Mouse (Mus musculus) lung, embryonic 16.5 days (tissue): ENCODE data around the gene Slc36a4. TPM values are rescaled to one million over a fixed set of nuclear protein-coding genes. Genes with fewer than 3 reads are reported as not detected.
A peak's percentile ranks its signal among the peaks of the same experiment; 100 is the strongest.

Source experiments
- ATAC-seq: fragments of 200-750 bp; cut with Nextera tagmentation; 2 replicates; pipeline ENCODE4 v1.8.0; 2017; ENCODE audit warnings: low read depth, mild to moderate bottlenecking, moderate library complexity
- H3K27ac ChIP-seq: fragments of 300-500 bp; sonication (generic); 2 replicates; pipeline ENCODE4 v1.5.1; 2014; ENCODE audit warnings: mild to moderate bottlenecking, control low read depth, low read length
- H3K27me3 ChIP-seq: fragments of 300-500 bp; sonication (generic); 2 replicates; pipeline ENCODE4 v1.6.1; 2014; ENCODE audit warnings: low read depth, low read length, mixed read lengths; ENCODE audit not compliant: control insufficient read depth, insufficient read depth
- H3K36me3 ChIP-seq: fragments of 300-500 bp; sonication (generic); 2 replicates; pipeline ENCODE4 v1.6.1; 2014; ENCODE audit warnings: low read length; ENCODE audit not compliant: control insufficient read depth, insufficient read depth
- H3K4me1 ChIP-seq: fragments of 300-500 bp; sonication (generic); replicated peaks from 2 replicates; pipeline ENCODE4 v1.6.1; 2014; ENCODE audit warnings: low read length, mixed read lengths; ENCODE audit not compliant: control insufficient read depth, insufficient read depth
- H3K4me2 ChIP-seq: fragments of 300-500 bp; sonication (generic); 2 replicates; pipeline ENCODE4 v1.6.1; 2014; ENCODE audit warnings: low read depth, low read length, control low read depth
- H3K4me3 ChIP-seq: fragments of 300-500 bp; sonication (generic); 2 replicates; pipeline ENCODE4 v1.5.1; 2014; ENCODE audit warnings: mild to moderate bottlenecking, low read length, control low read depth
- H3K9ac ChIP-seq: fragments of 300-500 bp; sonication (generic); 2 replicates; pipeline ENCODE4 v1.6.1; 2014; ENCODE audit warnings: low read length, control low read depth
- H3K9me3 ChIP-seq: fragments of 300-500 bp; sonication (generic); 2 replicates; pipeline ENCODE4 v1.6.1; 2016; ENCODE audit warnings: low read length; ENCODE audit not compliant: control insufficient read depth
- WGBS: fragments of 180-500 bp; shearing (Covaris S2); extraction: QIAGEN DNeasy Blood & Tissue Kit; methylation state at CpG from one replicate; pipeline ENCODE4 v1.1.7; 2014; 5-methylcytosine and 5-hydroxymethylcytosine counted together
- polyA plus RNA-seq: library from polyadenylated mRNA; unstranded; fragments of >200 nt; fragmentation: Nextera tagmentation; extraction: Ambion mirVana; gene quantifications from 2 replicates; pipeline ENCODE4 v1.2.1, GENCODE M21; 2015

Slc36a4 gene
- polyA plus RNA-seq = 9.2 and 11.1 TPM in 2 replicates

DNA sequence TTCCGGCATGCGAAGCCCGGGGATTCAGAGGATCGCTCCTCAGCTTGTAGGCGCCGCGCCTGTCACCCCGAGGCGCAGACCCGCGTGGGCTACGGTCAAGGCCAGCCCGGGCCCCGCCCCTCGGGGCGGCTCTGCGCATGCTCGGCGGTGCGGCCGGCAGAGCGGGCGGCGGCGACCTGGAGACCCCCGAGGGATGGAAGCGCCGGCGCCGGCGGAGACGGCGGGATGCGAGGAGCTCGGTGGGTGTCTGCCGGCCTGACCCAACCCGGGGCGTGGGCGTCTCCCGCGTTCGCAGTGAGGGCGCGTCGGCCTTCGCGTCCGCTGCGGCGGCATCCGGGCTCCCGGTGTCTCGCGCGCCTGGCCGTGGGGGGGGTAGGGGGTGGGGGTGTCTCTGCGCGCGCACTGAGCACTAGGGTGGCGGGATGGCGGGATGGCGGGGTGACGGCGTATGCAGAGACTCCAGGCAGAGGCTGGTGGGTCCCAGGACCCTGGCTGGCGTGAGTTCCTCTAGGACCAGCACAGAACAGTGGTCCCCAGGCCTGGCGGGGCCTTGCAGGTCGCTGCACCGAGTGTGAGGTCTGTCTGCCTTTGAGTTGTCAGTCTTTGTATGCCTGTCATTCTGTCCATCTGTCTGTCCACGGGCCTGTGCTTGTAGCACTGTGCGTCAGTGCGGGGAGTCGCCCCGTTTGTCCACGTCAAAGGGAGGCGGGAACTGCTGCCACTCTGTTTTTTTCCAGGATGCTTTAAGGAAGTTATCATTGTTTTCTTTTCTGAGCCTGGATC lies at the start of gene Slc36a4:
Slc36a4 (plus strand) TSS at position 140 of the 783 bp plus-strand sequence.
- peak within 1 kb of the TSS; percentile 82 for H3K9ac ChIP-seq
- H3K4me3 ChIP-seq = peak within 1 kb of the TSS; percentile 72
- under 1% methylated on average over 54 of the region's 75 CpGs for WGBS
- H3K9me3 ChIP-seq = no peaks in the 10 kb centered on the region
- H3K27me3 ChIP-seq = no peaks in the 10 kb centered on the region
- peak within 1 kb of the TSS; percentile 90 for H3K4me2 ChIP-seq
- peaks cover 7% of the 10 kb centered on the region; the same call in 1 of the 2 replicates for H3K4me1 ChIP-seq
- ATAC-seq = peak; percentile 92
- peak within 1 kb of the TSS; percentile 52; the same call in 1 of the 2 replicates for H3K27ac ChIP-seq
- H3K36me3 ChIP-seq = no peaks in the 10 kb centered on the region

DNA sequence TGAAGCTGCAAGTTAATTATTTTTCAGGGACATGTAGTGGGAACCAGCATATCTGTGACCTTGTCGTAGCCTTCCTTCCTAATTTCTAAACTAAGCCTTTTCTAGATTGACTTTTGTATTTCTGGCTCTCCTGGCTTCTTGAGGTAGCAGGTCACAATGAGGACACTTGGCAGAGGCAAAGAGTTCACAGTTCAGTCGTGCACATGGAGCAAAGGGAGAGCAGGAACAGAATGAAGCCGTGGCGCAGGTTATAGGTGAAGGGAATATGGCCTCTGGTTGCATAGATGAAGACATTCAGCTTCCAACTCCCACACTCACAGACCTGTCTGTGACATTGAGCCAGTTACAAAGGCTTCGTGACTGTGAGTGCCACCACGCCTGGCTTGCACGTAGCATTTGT lies 44.9 kb upstream of the Slc36a4 start:
- Histone ChIP-seq H3K9me3 (no peaks in the 10 kb centered on the region), H3K4me2 (no peak overlapping the region), H3K9ac (no peak overlapping the region), H3K27me3 (no peaks in the 10 kb centered on the region), H3K36me3 (no peaks in the 10 kb centered on the region), H3K4me3 (no peak overlapping the region), H3K4me1 (peaks cover 2% of the 10 kb centered on the region; the same call in 1 of the 2 replicates), H3K27ac (no peak overlapping the region)
- no peak for ATAC-seq
- WGBS = 76% methylated on average over 7 of the region's 7 CpGs

DNA sequence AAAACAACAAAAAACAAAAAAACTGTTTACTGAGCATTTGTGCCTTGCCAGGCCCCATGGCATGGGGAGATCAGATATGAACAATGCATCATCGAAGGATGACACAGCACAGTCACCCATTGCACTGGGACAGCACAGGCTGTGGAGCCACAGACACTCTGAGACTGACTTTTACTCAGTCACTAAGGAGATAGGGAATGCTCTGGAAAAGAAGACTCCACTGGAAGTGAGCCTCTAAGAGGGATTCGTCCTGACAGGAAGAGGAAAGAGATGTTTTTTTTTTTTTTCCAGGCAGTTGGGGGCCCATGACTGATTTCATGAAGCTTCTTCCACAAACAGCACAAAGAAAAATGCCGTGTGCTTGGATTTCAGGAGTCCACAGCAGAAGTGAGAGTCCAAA lies 40.1 kb upstream of the Slc36a4 start:
- ATAC-seq = no peak
- Histone ChIP-seq H3K27me3 (no peaks in the 10 kb centered on the region), H3K27ac (no peak overlapping the region), H3K9ac (no peak overlapping the region), H3K4me3 (no peak overlapping the region), H3K9me3 (no peaks in the 10 kb centered on the region), H3K4me1 (peaks cover 9% of the 10 kb centered on the region; the same call in 1 of the 2 replicates), H3K4me2 (no peak overlapping the region), H3K36me3 (no peaks in the 10 kb centered on the region)
- 32% methylated on average over 3 of the region's 3 CpGs for WGBS

- H3K36me3 ChIP-seq = no peaks in the 10 kb centered on the region
- peaks cover 9% of the 10 kb centered on the region; the same call in 1 of the 2 replicates for H3K4me1 ChIP-seq
- no peak overlapping the region for H3K4me3 ChIP-seq
- 0 out of 2 replicates have a peak overlapping the region, but pooled peaks have one; percentile 6 for H3K4me2 ChIP-seq
- H3K27ac ChIP-seq = no peak overlapping the region
- peak; percentile 66 for ATAC-seq
- H3K9me3 ChIP-seq = no peaks in the 10 kb centered on the region
- H3K27me3 ChIP-seq = no peaks in the 10 kb centered on the region
- WGBS = 8% methylated on average over 5 of the region's 5 CpGs
- H3K9ac ChIP-seq = no peak overlapping the region
These were observed 39.5 kb upstream of the Slc36a4 start for GRCm38 (mm10) chr9:15670002-15670527.

- Histone ChIP-seq H3K4me3 (no peak overlapping the region), H3K27ac (no peak overlapping the region), H3K9ac (no peak overlapping the region), H3K4me2 (no peak overlapping the region), H3K9me3 (no peaks in the 10 kb centered on the region), H3K4me1 (peaks cover 9% of the 10 kb centered on the region; the same call in 1 of the 2 replicates), H3K36me3 (no peaks in the 10 kb centered on the region), H3K27me3 (no peaks in the 10 kb centered on the region)
- WGBS = 23% methylated on average over 1 of the region's 1 CpGs
- no peak for ATAC-seq
These were observed 37.3 kb upstream of the Slc36a4 start for GRCm38 (mm10) chr9:15672251-15672650.

GRCm38 (mm10) chr9:15681855-15682466 lies 27.6 kb upstream of the Slc36a4 start:
- H3K36me3 ChIP-seq = no peaks in the 10 kb centered on the region
- no peak overlapping the region for H3K4me3 ChIP-seq
- H3K9me3 ChIP-seq = no peaks in the 10 kb centered on the region
- H3K4me1 ChIP-seq = no peaks in the 10 kb centered on the region
- H3K4me2 ChIP-seq = no peak overlapping the region
- no peak overlapping the region for H3K27ac ChIP-seq
- H3K9ac ChIP-seq = no peak overlapping the region
- 11% methylated on average over 2 of the region's 2 CpGs for WGBS
- H3K27me3 ChIP-seq = no peaks in the 10 kb centered on the region
- peak; percentile 87 for ATAC-seq

DNA sequence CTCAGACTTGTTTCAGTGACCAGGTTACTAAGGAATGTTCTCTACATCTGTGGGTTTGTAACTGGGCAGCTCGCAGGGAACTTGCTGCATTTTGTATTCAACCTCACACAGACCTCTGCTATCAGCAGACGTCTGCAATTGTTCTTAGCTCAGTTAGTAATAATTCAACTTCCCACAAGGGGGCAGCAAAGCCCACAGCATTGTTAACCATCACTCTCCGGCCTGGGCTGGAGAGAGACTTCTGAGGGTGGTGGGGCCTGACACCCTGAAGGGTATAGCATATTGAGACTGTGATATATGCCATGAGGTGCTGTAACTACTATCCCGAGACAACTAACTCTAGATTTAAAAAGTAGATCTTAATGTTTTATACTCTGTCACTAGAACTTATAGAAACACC lies 24.3 kb upstream of the Slc36a4 start:
- peak; percentile 54; the same call in 1 of the 2 replicates for ATAC-seq
- 15% methylated on average over 4 of the region's 4 CpGs for WGBS

GRCm38 (mm10) chr9:15687358-15687757 lies 22.2 kb upstream of the Slc36a4 start:
- no peak for ATAC-seq
- no peaks in the 10 kb centered on the region for H3K9me3 ChIP-seq
- H3K4me3 ChIP-seq = no peak overlapping the region
- H3K27me3 ChIP-seq = no peaks in the 10 kb centered on the region
- no peaks in the 10 kb centered on the region for H3K36me3 ChIP-seq
- no peak overlapping the region for H3K27ac ChIP-seq
- no peak overlapping the region for H3K4me2 ChIP-seq
- H3K9ac ChIP-seq = no peak overlapping the region
- no peaks in the 10 kb centered on the region for H3K4me1 ChIP-seq
- WGBS = 81% methylated on average over 5 of the region's 5 CpGs

More for the DNA sequence above, 24.3 kb upstream of the Slc36a4 start:
- Histone ChIP-seq H3K9me3 (no peaks in the 10 kb centered on the region), H3K9ac (no peak overlapping the region), H3K36me3 (no peaks in the 10 kb centered on the region), H3K27me3 (no peaks in the 10 kb centered on the region), H3K4me1 (no peaks in the 10 kb centered on the region), H3K4me3 (no peak overlapping the region), H3K4me2 (no peak overlapping the region), H3K27ac (no peak overlapping the region)

- 48% methylated on average over 4 of the region's 4 CpGs for WGBS
- Histone ChIP-seq H3K9ac (no peak overlapping the region), H3K4me1 (no peaks in the 10 kb centered on the region), H3K4me3 (no peak overlapping the region), H3K9me3 (no peaks in the 10 kb centered on the region), H3K27ac (no peak overlapping the region), H3K4me2 (no peak overlapping the region), H3K27me3 (no peaks in the 10 kb centered on the region), H3K36me3 (no peaks in the 10 kb centered on the region)
- no peak for ATAC-seq
These were observed 15.7 kb upstream of the Slc36a4 start for GRCm38 (mm10) chr9:15693847-15694246.
